Mouse (Mus musculus) lung, embryonic 16.5 days (tissue): ENCODE results near the gene Kcnn1. TPM values are rescaled to one million over a fixed set of nuclear protein-coding genes. Genes with fewer than 3 reads are reported as not detected.
"Not testable (repeated sequence)": the region's sequence is repeated elsewhere in the genome, so short reads cannot be mapped to it uniquely, and the experiment has no call there.

Experiments used
- ATAC-seq: fragments of 200-750 bp; cut with Nextera tagmentation; 2 replicates; pipeline ENCODE4 v1.8.0; 2017; ENCODE audit warnings: low read depth, mild to moderate bottlenecking, moderate library complexity
- H3K27ac ChIP-seq: fragments of 300-500 bp; sonication (generic); 2 replicates; pipeline ENCODE4 v1.5.1; 2014; ENCODE audit warnings: mild to moderate bottlenecking, control low read depth, low read length
- H3K27me3 ChIP-seq: fragments of 300-500 bp; sonication (generic); 2 replicates; pipeline ENCODE4 v1.6.1; 2014; ENCODE audit warnings: low read depth, low read length, mixed read lengths; ENCODE audit not compliant: control insufficient read depth, insufficient read depth
- H3K36me3 ChIP-seq: fragments of 300-500 bp; sonication (generic); 2 replicates; pipeline ENCODE4 v1.6.1; 2014; ENCODE audit warnings: low read length; ENCODE audit not compliant: control insufficient read depth, insufficient read depth
- H3K4me1 ChIP-seq: fragments of 300-500 bp; sonication (generic); replicated peaks from 2 replicates; pipeline ENCODE4 v1.6.1; 2014; ENCODE audit warnings: low read length, mixed read lengths; ENCODE audit not compliant: control insufficient read depth, insufficient read depth
- H3K4me2 ChIP-seq: fragments of 300-500 bp; sonication (generic); 2 replicates; pipeline ENCODE4 v1.6.1; 2014; ENCODE audit warnings: low read depth, low read length, control low read depth
- H3K4me3 ChIP-seq: fragments of 300-500 bp; sonication (generic); 2 replicates; pipeline ENCODE4 v1.5.1; 2014; ENCODE audit warnings: mild to moderate bottlenecking, low read length, control low read depth
- H3K9ac ChIP-seq: fragments of 300-500 bp; sonication (generic); 2 replicates; pipeline ENCODE4 v1.6.1; 2014; ENCODE audit warnings: low read length, control low read depth
- H3K9me3 ChIP-seq: fragments of 300-500 bp; sonication (generic); 2 replicates; pipeline ENCODE4 v1.6.1; 2016; ENCODE audit warnings: low read length; ENCODE audit not compliant: control insufficient read depth
- WGBS: fragments of 180-500 bp; shearing (Covaris S2); extraction: QIAGEN DNeasy Blood & Tissue Kit; methylation state at CpG from one replicate; pipeline ENCODE4 v1.1.7; 2014; 5-methylcytosine and 5-hydroxymethylcytosine counted together
- polyA plus RNA-seq: library from polyadenylated mRNA; unstranded; fragments of >200 nt; fragmentation: Nextera tagmentation; extraction: Ambion mirVana; gene quantifications from 2 replicates; pipeline ENCODE4 v1.2.1, GENCODE M21; 2015

Kcnn1 gene
- polyA plus RNA-seq, 1 experiment from 2014 or later, result 0.99 TPM

DNA sequence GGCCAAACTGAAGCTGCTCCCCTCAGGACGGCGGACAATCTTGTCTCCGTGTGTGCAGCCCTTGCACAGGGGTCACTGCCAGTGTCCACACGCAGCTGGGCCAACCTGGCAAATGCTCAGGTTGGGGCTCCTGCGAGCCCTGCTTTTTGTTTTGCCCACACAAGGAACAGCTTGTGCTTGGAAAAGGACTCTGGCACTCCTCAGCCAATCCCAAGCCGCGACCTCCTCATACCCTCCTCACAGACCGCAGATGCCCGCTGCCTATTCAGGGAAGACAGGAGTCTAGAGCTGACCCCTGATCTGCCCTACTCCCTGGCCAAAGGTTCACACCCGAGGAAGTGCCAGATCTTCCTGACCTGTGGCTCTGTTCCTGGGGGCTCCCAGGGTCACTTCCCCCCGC lies 30.7 kb downstream of the Kcnn1 start:
- Histone ChIP-seq H3K4me2 (no peak overlapping the region), H3K4me1 (peaks cover 8% of the 10 kb centered on the region), H3K4me3 (no peak overlapping the region), H3K27ac (0 out of 2 replicates have a peak overlapping the region, but pooled peaks have one; percentile 4), H3K9ac (no peak overlapping the region), H3K36me3 (peaks cover 4% of the 10 kb centered on the region; the same call in 1 of the 2 replicates), H3K27me3 (no peaks in the 10 kb centered on the region), H3K9me3 (no peaks in the 10 kb centered on the region)
- WGBS, result 68% methylated on average over 11 of the region's 11 CpGs
- ATAC-seq, result no peak

DNA sequence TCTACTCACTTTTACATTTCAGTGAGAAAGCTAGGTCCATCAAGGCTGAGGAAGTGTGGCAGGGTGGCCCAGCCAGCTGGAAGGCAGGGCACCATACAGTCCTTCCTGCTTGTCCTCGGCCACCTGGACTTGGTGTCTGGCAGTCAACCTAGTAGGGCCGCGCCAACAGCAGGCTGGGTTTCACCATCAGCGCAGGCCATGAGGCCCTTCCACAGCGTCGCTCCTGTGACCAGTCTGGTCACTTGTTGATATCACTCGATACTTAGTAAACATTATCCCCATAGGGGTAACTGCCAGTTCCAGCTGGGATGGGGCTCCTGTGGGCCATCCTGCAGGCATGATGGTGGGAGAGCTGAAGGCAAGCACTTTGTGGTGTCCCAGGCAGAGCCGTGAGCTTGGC lies 31.5 kb downstream of the Kcnn1 start:
- Histone ChIP-seq H3K27ac (no peak overlapping the region), H3K27me3 (no peaks in the 10 kb centered on the region), H3K4me3 (no peak overlapping the region), H3K36me3 (peaks cover 4% of the 10 kb centered on the region; the same call in 1 of the 2 replicates), H3K9me3 (no peaks in the 10 kb centered on the region), H3K4me2 (no peak overlapping the region), H3K9ac (no peak overlapping the region), H3K4me1 (peaks cover 8% of the 10 kb centered on the region)
- 61% methylated on average over 8 of the region's 8 CpGs for WGBS
- no peak for ATAC-seq

DNA sequence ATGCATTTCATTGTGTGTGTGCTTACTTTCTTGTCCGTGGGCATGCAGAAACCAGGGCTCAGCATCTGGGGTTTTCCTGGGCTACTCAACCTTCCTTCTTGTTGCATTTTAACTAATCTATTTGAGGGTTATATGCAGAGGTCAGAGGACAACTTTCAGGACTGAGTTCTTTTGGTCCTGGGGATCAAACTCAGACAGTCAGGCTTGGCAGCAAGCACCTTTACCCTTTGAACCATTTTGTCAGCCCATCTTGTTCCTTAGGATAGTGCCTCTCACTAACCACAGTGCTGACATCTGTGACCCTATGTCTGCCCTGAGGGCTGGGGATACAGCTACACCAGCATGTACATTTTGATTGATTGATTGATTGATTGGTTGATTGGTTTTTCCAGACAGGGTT lies 35.3 kb downstream of the Kcnn1 start:
- no peak overlapping the region for H3K27ac ChIP-seq
- no peaks in the 10 kb centered on the region for H3K27me3 ChIP-seq
- 82% methylated on average over 1 of the region's 1 CpGs for WGBS
- no peak overlapping the region for H3K4me2 ChIP-seq
- ATAC-seq, result no peak
- peaks cover 4% of the 10 kb centered on the region for H3K4me1 ChIP-seq
- H3K9me3 ChIP-seq, result no peaks in the 10 kb centered on the region
- H3K4me3 ChIP-seq, result no peak overlapping the region
- no peak overlapping the region for H3K9ac ChIP-seq
- no peaks in the 10 kb centered on the region for H3K36me3 ChIP-seq

GRCm38 (mm10) chr8:70827010-70827409 lies 36.0 kb downstream of the Kcnn1 start:
- Histone ChIP-seq H3K9me3 (no peaks in the 10 kb centered on the region), H3K9ac (no peak overlapping the region), H3K36me3 (no peaks in the 10 kb centered on the region), H3K27me3 (no peaks in the 10 kb centered on the region), H3K4me2 (no peak overlapping the region), H3K27ac (no peak overlapping the region), H3K4me1 (peaks cover 1% of the 10 kb centered on the region; the same call in 1 of the 2 replicates), H3K4me3 (no peak overlapping the region)
- WGBS, result 92% methylated on average over 2 of the region's 2 CpGs
- no peak for ATAC-seq

- H3K9ac ChIP-seq, result no peak overlapping the region
- H3K27ac ChIP-seq, result no peak overlapping the region
- H3K9me3 ChIP-seq, result no peaks in the 10 kb centered on the region
- no peak for ATAC-seq
- H3K27me3 ChIP-seq, result no peaks in the 10 kb centered on the region
- WGBS, result 71% methylated on average over 8 of the region's 8 CpGs
- H3K4me3 ChIP-seq, result no peak overlapping the region
- no peaks in the 10 kb centered on the region for H3K36me3 ChIP-seq
- H3K4me1 ChIP-seq, result 0 out of 2 replicates have a peak, but pooled peaks cover 3% of the 10 kb centered on the region
- H3K4me2 ChIP-seq, result no peak overlapping the region
These were observed 37.2 kb downstream of the Kcnn1 start for GRCm38 (mm10) chr8:70825816-70826215.

DNA sequence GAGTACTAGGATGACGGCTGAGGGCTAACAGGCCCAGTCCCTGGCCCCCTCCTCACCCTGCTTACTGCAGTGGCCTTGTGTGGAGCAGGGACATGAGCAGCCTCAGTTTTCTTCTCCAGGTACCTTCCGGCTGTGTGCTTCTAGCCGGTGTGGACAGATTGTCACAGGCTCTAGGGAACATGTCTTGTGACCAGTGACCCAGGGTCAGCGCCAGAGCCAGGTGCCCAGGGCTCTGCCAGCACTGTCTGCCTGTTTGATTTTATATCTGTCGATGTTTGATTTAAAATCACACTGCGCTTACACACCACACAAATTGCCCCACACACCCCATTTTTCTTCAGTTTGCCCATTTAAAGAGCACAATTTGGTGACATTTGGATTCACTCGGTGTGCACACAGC lies 39.3 kb downstream of the Kcnn1 start:
- WGBS, result 76% methylated on average over 7 of the region's 7 CpGs
- H3K9me3 ChIP-seq, result no peaks in the 10 kb centered on the region
- H3K4me1 ChIP-seq, result peaks cover 8% of the 10 kb centered on the region
- no peak overlapping the region for H3K27ac ChIP-seq
- H3K9ac ChIP-seq, result no peak overlapping the region
- no peaks in the 10 kb centered on the region for H3K27me3 ChIP-seq
- no peak overlapping the region for H3K4me3 ChIP-seq
- no peak for ATAC-seq
- H3K4me2 ChIP-seq, result no peak overlapping the region
- no peaks in the 10 kb centered on the region for H3K36me3 ChIP-seq

DNA sequence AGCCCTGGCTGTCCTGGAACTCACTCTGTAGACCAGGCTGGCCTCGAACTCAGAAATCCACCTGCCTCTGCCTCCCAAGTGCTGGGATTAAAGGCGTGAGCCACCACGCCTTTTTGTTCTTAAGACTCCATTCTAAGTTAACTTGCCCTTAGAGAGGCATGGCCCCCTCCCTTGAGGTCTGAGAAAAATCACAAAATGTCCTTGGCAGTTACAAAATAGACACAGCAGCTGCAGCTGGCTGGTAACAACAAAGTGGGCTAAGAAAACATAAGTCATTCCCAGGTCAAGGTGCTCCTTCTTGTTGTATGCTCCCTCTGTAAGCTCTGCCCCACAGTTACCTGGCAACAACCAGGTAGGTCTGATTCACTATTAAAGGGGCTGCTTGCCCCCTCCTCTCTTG lies 40.5 kb downstream of the Kcnn1 start:
- WGBS, result 78% methylated on average over 3 of the region's 3 CpGs
- H3K4me3 ChIP-seq, H3K27me3 ChIP-seq, H3K4me1 ChIP-seq, H3K9me3 ChIP-seq, H3K9ac ChIP-seq, H3K27ac ChIP-seq, ATAC-seq, H3K36me3 ChIP-seq, H3K4me2 ChIP-seq: not testable (repeated sequence)

DNA sequence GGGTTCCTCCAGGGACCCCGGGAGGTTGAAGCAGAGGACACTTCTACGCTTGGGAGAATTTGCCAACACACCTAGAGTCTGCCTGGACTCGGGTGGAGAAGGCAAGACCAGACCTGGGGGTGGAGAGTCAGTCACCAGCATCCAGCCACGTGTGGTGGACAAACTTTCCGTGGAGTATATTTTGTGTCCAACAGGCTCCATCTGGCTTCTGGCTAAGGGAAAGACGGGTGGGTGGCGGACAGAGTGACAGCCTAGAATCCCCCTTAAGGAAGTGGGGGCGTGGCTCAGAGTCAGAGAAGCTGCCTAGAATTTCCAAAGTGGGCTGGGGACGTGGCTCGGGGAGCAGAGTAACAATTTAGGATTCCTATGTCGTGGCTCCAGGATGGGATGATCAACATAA lies 41.1 kb downstream of the Kcnn1 start:
- Histone ChIP-seq H3K27me3 (peaks cover 2% of the 10 kb centered on the region; the same call in 1 of the 2 replicates), H3K4me2 (no peak overlapping the region), H3K27ac (no peak overlapping the region), H3K36me3 (no peaks in the 10 kb centered on the region), H3K9me3 (no peaks in the 10 kb centered on the region), H3K9ac (no peak overlapping the region), H3K4me3 (no peak overlapping the region), H3K4me1 (peaks cover 8% of the 10 kb centered on the region)
- 34% methylated on average over 11 of the region's 11 CpGs for WGBS
- ATAC-seq, result no peak

DNA sequence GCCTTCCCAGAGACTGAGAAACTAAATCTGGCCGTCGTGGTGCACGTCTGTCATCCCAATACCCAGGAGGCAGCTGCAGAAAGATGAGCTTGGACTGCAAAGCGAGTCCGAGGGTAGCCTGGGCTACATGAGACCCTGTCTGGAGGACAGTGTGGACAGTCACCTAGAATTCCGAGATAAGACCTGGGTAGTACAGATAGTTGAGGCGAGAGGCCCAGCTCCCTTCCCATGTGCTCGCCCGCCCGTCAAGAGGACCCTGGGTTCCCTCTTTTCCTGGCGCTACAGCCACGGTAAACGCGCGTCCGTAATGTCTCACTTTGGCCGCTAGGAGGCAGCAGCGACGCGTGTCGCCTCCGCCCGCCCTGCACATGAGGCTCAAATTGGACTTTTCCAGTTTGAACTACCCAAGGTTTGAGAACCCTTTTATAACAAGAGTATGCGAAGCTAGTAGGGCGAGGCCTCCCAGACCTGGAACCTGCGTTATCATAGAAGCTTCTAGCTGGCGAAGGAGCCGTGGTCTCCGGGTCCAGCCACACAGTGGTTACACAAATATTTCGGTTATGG lies 41.6 kb downstream of the Kcnn1 start:
- H3K4me1 ChIP-seq, result peaks cover 8% of the 10 kb centered on the region
- no peak overlapping the region for H3K4me2 ChIP-seq
- ATAC-seq, result peak; percentile 34
- H3K27me3 ChIP-seq, result peaks cover 7% of the 10 kb centered on the region
- H3K27ac ChIP-seq, result no peak overlapping the region
- H3K9me3 ChIP-seq, result no peaks in the 10 kb centered on the region
- no peak overlapping the region for H3K9ac ChIP-seq
- no peaks in the 10 kb centered on the region for H3K36me3 ChIP-seq
- WGBS, result 16% methylated on average over 29 of the region's 30 CpGs
- H3K4me3 ChIP-seq, result no peak overlapping the region
